Mouse (Mus musculus): ENCODE measurements around the gene Nr5a2. TPM values are rescaled to one million over a fixed set of nuclear protein-coding genes. Genes with fewer than 3 reads are reported as not detected.

The Nr5a2 gene
- not detected for total RNA-seq (2021)
- long read RNA-seq = 0 reads

GRCm38 (mm10) chr1:136960428-136961012, at the start of gene Nr5a2:
Gene Nr5a2, minus strand, starts transcription at chr1:136960448.
- no peak for DNase-seq (ENCODE audit: low spot score in 2 of 2)

GRCm38 (mm10) chr1:137008726-137009239, 48.5 kb upstream of the Nr5a2 start:
- no peak for DNase-seq (ENCODE audit: low spot score in 2 of 2)

DNA sequence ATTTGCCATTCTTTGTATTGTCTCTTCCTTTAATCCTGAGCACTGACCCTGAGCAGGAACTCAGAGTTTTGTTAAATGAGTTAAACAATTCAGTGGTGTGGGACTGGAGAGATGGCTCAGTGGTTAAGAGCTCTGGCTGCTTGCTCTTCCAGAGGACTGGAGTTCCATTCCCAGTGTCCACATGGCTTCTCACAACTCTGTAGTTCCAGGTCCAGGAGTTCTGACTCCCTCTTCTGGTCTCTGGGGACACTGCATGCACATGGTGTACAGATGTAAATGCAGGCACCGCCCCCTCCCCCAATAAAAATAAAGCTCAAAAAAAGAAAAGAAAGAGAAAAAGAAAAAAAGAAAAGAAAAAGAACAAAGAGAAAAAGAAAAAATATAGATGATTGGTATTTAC, 43.6 kb upstream of the Nr5a2 start:
- DNase-seq (ENCODE audit: low spot score in 2 of 2) = no peak

DNA sequence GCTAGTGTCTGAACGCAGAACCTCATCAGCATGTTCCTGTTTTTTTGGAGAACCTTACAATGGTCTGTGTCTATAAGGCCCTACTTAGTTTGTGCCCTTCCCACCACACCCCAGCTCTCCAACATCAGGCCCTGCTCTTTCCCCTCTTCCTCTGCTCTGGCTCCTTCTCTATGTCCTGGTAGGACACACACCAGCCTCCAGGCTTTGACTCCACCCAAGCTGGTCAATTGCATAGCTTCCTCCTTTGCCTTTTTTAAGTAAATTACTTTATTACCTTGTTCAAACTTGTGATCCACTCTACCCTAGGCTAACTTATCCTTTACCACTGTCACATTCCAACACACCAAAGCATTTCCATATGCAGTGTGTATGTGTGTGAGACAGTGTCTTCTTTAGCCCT, 42.9 kb upstream of the Nr5a2 start:
- DNase-seq (ENCODE audit: low spot score in 2 of 2) = no peak

DNA sequence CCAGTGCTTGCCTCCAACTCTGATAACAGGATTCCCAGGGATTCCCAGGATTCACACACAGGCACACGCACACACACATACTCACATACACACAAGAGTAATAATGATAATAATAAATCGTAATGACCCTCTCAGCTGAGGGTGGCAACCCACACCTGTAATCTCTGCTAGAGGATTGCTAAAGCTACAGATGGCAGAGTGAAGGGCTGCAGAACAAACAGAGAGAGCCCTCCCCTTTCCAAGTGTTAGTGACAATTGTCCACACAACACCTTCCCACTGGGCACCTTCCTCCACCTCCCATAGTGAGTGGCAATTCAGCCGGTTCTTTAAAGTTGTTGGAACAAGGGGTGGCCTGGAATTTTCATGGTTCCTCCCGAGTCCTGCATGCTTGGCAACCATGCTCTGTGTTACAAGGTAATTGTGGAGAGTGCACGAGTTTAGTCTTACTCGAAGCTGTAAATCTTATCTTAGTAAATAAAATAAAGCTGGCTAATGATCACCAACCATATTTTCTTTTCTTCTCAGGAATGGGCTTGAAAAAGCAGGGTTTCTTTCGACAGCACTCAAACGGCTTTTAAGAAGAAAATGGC, 31.6 kb upstream of the Nr5a2 start:
- DNase-seq (ENCODE audit: low spot score in 2 of 2) = no peak

GRCm38 (mm10) chr1:136980253-136980893, 20.1 kb upstream of the Nr5a2 start:
- no peak for DNase-seq (ENCODE audit: low spot score in 2 of 2)

- DNase-seq (ENCODE audit: low spot score in 2 of 2) = no peak
These were observed 17.6 kb upstream of the Nr5a2 start for GRCm38 (mm10) chr1:136977867-136978266.

- DNase-seq (ENCODE audit: low spot score in 2 of 2) = no peak
These were observed 13.8 kb upstream of the Nr5a2 start for GRCm38 (mm10) chr1:136974040-136974439.

- DNase-seq (ENCODE audit: low spot score in 2 of 2) = no peak
These were observed 12.8 kb upstream of the Nr5a2 start for GRCm38 (mm10) chr1:136973016-136973415.

GRCm38 (mm10) chr1:136970995-136971394, 10.7 kb upstream of the Nr5a2 start:
- no peak for DNase-seq (ENCODE audit: low spot score in 2 of 2)

DNA sequence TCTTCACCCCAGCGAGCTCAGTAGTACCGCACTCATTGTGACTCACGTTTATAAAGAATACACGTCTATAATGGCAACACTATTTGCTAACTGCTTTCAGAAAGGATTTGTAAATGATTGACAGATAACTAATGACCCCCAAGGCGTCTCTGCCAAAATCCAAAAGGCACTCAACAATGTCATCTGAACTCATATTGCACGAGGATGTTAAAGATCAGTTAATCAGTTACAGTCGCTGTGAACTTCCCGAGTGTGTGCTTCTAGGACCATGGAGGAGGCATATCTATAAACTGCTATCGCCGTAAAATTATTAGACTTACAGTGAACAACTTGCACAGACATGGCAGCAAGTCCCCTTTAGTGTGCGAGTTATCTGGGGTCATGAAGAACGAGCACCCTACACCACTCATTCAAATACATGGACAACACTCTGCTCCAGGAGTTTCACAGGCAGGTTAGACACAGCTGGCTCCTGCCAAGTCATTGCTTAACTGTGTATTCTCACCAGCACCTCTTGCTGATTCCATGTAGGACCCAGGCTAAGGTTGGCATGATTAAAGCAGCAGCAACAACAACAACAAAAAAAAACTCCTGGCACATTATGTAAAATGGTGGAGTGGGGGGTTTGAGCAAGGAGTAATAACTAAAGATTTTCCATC, 6.6 kb upstream of the Nr5a2 start:
- no peak for DNase-seq (ENCODE audit: low spot score in 2 of 2)

GRCm38 (mm10) chr1:136959491-136959890, 757 bp downstream of the Nr5a2 start:
- no peak for DNase-seq (ENCODE audit: low spot score in 2 of 2)

DNA sequence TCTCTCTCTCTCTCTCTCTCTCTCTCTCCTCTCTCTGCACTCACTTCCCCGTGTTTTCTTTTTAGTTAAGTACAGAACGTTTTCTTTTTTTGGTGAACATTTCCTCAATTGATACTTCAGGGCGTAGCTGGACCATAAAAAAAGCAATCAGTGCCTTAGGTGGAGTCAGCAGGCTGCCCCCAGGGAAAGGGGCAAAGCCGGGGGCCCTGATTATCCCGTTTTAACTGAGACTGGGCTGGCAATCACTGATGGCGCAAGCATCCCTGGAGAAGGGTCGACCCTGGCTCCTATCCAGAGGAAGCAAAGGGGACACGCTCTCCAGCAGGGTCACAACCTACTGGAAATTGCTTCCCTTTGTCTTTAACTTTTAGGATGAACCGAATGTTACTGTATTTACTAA, 1.6 kb downstream of the Nr5a2 start:
- DNase-seq (ENCODE audit: low spot score in 2 of 2) = no peak

- DNase-seq (ENCODE audit: low spot score in 2 of 2) = no peak
These were observed 2.1 kb downstream of the Nr5a2 start for GRCm38 (mm10) chr1:136958185-136958584.

GRCm38 (mm10) chr1:136957696-136958095, 2.6 kb downstream of the Nr5a2 start:
- no peak for DNase-seq (ENCODE audit: low spot score in 2 of 2)

DNA sequence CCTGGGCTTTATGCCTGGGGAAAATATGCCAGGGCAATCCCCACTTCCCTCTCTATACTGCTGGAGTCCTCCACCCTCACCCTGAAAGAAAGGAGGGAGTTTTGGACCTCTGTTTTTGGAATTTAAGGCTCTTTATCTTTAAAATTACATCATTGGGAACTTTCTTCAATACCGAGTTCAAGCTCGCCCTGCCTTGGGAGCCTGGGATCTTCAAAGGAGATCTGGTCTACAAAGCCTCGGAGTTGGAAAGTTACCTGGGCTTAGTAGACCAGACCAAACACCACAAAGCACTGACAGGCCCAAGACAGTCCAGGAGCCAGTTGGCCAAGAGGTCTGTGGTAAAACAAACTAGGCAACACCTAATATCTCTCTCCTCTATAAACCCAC, 6.1 kb downstream of the Nr5a2 start:
- no peak for DNase-seq (ENCODE audit: low spot score in 2 of 2)

DNA sequence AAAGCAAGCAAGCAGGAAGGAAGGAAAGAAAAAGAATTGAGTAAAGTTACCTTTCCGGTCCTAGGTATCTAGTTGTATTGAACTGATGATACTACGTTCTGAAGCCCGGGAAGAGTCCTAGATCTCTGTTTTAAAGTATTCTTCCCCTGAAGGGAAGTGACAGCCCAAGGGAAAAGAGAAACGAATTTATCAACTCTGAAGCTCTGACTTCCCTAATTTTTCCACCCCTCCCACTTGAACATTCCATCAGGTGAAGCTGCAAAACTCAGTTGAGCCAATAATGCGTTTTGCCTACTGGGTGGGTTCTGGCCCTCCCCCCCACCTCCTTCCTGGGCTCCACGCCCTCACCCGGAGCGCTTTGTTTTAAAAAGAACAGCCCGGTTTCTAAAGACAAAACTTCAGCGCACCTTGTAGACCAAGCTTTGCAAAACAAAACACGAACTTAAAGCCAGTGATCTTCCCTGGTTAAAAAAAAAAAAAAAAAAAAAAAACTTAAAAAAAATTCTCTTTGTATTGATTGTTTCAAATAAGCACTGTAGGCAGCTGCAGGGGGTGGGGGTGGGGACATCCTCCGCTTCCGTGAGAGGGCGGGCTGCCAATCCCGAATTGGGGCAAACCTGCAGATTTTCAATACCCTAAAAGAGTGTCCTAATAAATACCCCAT, 6.7 kb downstream of the Nr5a2 start:
- DNase-seq (ENCODE audit: low spot score in 2 of 2) = no peak

DNA sequence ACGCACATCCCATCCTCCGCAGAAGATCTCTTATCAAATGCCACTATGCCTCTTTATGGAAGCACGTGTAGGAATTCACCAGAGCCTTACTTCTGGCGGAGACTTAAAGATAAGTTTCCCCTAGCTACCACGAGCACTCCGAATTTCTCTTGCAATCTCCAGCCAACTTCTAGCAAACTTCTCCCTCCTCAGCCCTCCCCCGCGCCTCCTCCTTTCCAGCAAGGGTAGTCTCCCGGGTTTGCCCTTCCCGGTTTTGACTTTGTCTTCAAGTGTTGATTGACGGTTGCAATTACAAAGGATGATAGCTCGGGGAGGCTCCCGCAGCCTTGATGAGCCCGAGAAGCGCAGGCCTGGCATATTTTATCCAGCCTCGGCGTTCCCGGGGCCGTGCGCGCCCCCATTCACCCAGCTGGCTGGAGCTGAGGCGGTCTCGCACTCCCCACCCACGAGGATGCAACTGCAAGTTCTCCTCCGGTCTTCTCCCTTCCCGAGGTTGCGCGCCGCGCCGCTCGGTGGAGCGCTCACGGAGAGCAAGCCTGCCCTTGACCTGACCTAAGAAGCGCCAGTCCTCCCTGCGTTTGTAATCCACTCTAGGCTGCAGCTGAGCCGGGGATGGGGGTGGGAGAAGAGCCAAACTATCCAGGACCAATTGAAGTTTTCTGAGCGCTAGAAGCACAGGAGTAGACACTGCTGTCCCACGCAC, 7.5 kb downstream of the Nr5a2 start:
- DNase-seq (ENCODE audit: low spot score in 2 of 2) = no peak

GRCm38 (mm10) chr1:136951946-136952531, 8.2 kb downstream of the Nr5a2 start:
- no peak for DNase-seq (ENCODE audit: low spot score in 2 of 2)

- DNase-seq (ENCODE audit: low spot score in 2 of 2) = no peak
These were observed 9.0 kb downstream of the Nr5a2 start for GRCm38 (mm10) chr1:136951155-136951650.

All from layer of hippocampus, adult 18-20 months (tissue).